Mouse (Mus musculus) A20 (cell line): ENCODE measurements around the gene Akap13.
A peak's percentile ranks its signal among the peaks of the same experiment; 100 is the strongest.
"Not testable (repeated sequence)": the region's sequence is repeated elsewhere in the genome, so short reads cannot be mapped to it uniquely, and the experiment has no call there.

ENCODE experiments used
- DNase-seq: peaks from one replicate; pipeline ENCODE4 v3.0.0-alpha.2; 2011; ENCODE audit warnings: low read depth, low spot score

Gene Akap13

DNA sequence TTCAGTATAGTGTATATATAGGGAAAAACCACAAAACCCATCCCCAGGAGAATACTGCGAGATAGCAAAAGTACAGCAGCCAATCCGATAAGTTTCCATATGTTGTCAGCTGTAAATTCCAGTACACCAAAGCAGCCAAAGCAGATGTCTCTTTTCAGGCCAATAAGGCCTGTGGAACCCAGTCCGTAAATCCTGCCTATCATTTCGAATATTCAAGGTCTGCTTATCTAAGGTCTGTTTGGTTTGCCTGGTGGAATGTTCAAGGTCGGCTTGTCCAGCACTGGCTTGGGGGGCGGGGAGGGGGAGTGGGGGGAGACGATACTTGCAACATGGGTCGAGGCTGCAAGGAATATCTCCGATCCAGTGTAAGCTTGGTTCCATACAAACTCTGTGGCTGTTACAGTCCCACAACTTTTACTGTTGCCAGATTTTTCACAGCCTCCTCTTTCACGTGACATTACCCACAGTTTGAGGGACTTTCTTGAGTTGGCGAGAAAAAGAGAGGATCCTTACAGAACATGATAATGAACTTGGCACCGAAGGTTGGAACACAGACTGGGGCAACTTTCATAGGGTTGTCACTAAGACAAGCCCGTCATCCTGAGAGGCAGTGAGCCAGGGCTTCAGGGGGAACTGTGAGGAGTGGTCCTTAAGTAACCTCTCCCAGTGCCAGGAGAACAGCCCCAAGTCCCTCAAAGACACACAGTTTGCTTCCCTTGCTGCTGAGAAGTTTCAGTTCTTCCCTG, 335.9 kb downstream of the Akap13 start:
- DNase-seq: not testable (repeated sequence)

DNA sequence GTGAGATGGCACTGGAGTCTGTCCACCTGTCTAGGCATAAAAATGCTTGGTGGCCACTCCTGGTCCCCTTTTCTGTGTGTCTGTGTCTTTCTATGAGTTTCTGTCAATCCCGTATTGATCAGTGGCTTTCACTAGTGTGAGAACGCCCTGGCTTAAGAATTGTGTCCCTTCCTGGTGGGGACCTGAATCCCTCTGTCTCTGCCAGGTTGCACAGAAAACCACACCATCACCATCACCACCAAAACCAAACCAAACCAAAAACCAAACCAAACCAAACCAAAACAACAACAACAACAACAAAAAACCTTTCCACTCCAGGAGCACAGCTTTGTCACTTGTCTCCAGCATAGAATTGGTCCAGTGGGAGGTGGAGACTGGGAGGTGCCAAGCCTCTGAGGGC, 337.8 kb downstream of the Akap13 start:
- no peak for DNase-seq

DNA sequence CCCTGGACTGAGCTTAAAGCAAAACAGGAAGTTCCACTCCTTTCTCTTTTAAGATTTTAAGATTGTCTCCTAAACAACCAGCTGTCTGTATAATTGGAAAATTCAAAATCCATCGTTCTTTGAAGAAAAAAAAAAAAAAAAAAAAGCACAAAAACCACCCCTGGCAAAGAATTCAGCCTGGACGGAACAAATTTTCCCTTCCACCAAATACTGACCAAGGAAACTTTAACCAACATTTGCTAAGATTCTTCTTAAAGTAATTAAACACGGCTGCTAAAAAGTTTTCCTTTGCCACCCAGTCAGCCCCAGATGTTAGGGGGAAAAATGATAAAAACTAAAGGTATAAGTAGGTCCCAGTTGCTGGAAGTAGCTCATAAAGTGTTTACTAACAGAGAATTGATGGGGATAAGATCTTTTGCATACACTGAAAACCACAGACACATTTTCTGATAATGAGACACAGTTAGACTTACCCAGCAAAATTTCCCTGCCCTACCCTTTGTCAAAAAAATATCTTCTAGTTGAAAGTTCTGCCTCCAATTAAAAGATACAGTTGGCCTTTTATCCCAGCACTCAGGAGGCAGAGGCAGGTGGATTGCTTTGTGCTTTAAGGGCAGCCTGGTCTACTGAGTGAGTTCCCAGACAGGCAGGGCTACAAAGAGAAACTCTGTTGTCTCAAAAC, 338.5 kb downstream of the Akap13 start:
- DNase-seq: no peak

DNA sequence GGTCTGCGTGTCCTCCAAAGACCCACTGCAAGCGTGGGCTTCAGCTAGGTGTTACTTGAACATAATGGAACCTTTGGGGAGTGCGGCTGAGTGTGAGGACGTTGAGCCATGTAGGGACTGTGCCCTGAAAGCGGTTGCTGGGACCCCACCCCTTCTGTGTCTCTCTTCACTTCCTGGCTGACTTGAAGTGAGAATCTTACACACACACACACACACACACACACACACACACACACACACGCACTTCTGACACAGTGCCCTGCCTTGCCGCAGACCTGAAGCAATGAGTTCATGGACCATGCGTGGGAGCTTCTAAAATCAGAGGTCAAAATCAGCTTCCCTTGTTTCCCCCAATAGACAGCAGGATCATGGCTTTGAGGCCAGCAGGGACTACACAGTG, 339.8 kb downstream of the Akap13 start:
- DNase-seq: peak; percentile 71

DNA sequence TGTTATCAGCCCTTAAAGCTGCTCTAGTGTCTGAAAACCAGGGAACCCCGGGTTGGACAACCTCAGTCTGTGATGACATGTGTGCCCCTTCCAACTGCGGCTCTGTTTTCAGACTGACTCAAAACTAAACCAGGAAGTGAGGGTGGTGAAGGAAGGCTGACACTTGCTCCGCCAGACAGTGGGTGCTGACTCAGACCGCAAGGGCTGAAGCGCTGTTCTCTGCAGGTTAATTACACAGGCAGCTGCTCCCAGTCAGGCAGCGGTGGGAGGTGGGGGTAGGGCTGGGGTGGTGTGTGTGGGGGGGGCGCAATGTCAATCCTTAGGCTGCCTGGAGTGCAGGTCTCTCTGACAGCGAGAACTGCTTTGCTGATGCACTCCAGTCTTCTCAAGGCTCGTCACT, 341.1 kb downstream of the Akap13 start:
- DNase-seq: peak; percentile 92

DNA sequence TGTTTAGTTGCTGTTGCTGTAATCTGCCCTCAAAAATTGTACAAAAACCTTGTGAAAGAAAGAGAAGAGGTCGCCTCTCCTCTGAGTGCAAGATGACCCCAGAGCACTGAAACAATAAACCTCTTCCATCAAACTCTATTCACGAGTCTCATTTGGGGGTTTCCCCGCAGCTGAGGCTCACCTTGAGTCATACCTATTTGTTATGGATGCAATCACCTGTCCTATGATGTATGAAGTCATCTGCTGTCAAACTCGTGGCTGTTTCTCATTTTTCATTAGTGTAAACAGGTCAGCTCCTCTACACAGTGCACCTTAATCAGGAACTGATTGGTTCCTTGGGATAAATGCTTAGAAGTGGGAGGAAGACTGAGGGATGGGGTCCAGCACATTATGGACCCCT, 345.2 kb downstream of the Akap13 start:
- no peak for DNase-seq

DNA sequence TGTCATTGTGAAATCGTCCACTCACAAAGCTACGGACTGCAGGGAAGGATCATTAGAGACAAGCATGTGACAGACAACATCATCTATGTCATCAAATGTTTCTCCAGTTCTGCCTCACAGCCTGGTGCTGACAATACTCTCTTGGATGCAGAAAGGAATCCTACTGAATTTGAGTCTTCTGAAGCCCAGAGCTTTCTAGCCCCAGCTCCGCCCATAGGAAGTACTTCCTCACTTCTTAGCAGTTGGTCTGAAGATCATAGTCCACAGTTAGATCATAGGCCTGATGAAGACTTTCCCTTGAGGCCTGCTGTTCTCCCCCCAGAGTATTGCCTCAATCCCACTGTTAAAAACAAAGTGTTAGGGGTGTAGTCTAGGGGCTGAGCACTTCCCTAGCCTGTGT, 345.7 kb downstream of the Akap13 start:
- no peak for DNase-seq

DNA sequence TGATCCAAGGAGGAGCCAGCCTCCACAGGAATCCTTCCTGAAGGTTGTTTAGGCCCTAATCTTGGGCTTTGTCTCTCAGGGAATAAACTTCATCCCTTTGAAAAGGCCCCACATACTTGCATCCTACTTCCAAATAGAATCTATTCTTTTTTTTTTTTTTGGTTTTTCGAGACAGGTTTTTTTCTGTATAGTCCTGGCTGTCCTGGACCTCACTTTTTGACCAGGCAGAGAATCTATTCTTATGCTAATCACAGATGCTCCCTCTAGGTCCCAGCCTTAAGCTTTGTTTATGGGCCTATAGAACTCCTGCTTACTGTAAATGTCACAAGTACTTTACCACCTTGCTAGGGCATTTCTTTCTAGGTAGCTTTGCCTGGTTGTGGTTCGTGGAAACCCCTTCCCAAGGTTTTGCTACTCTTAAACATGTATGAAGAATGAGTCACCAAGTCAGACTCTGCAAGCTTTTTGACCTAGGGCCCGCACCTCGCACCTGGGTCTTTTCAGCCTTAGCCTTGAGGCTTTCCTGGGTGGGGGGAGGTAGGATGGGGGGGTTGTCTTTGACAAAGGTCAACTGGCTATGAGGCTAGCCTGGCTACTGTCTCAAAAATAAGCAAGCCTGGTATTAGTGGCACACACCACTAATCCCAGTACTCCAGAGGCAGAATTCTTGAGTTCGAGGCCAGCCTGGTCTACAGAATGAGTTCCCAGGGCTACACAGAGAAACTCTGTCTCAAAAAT, 346.5 kb downstream of the Akap13 start:
- no peak for DNase-seq

DNA sequence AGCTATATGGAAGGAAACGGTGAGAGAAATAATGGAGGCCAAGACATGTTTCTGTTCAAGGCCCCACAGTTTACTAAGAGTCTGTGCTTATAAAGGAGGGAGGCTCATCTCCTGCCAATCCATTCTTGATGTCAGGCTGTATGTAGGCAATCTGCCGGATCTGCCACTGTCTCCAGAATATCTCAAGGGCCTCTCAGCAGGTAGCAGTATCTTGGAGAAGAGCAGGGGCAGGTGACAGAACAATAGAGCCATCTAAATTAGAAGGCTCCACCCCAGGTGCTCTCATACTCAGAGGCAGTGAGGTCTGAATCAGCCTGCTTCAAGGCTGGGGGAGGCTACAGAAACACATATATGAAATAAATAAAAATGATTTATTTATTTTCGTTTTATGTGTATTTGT, 347.6 kb downstream of the Akap13 start:
- no peak for DNase-seq
